Mouse (Mus musculus) erythroblast, embryonic 14.5 days (primary cell): ENCODE data around the gene Klk1b9. TPM values are rescaled to one million over a fixed set of nuclear protein-coding genes. Genes with fewer than 3 reads are reported as not detected.
"Not testable (repeated sequence)": the region's sequence is repeated elsewhere in the genome, so short reads cannot be mapped to it uniquely, and the experiment has no call there.

Experiments used
- H3K27me3 ChIP-seq: 2 replicates; pipeline ENCODE4 v1.6.1; 2012; ENCODE audit warnings: inconsistent platforms; ENCODE audit not compliant: control insufficient read depth
- H3K36me3 ChIP-seq: 2 replicates; pipeline ENCODE4 v1.6.1; 2012; ENCODE audit warnings: mild to moderate bottlenecking, inconsistent platforms; ENCODE audit not compliant: control insufficient read depth
- H3K4me1 ChIP-seq: 2 replicates; pipeline ENCODE4 v1.6.1; 2012; ENCODE audit warnings: inconsistent platforms; ENCODE audit not compliant: control insufficient read depth
- H3K4me3 ChIP-seq: replicated peaks from 2 replicates; pipeline ENCODE3; 2012; ENCODE audit warnings: moderate library complexity, mild to moderate bottlenecking, inconsistent platforms
- H3K9me3 ChIP-seq: 2 replicates; pipeline ENCODE4 v1.6.1; 2012; ENCODE audit warnings: low read length, inconsistent platforms, mixed read lengths; ENCODE audit not compliant: control insufficient read depth
- GATA1 ChIP-seq: IDR thresholded peaks from 2 replicates; pipeline ENCODE4 v1.6.1; 2012; ENCODE audit warnings: low read length, inconsistent platforms, mixed read lengths
- TAL1 ChIP-seq: IDR thresholded peaks from 3 replicates; pipeline ENCODE4 v1.6.1; 2012; ENCODE audit warnings: low read length, inconsistent platforms, mixed read lengths
- polyA plus RNA-seq: library from polyadenylated mRNA; stranded (reverse); fragments of >175 nt; gene quantifications from 2 replicates; pipeline ENCODE4 v1.2.3, GENCODE M21; 2012

Klk1b9 gene
- polyA plus RNA-seq, 1 experiment = not detected

DNA sequence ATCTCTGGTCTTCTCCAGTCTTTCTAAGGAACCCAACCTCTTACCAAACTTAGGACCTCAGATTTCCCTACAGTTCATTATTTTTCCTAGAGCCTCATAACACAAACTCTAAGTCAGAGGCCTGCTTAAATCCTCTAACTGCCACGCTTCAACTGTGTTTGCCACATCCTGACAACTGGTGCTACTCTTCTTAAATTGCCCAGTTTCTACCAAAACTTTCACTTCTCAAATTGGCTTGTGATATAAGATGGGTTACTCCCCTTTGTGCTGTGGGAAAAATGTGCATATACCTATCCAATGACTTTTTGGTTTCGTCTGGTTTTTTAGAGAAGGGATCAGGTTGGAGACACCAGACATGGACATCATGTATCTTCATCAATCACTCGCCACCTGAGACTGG is 8.8 kb upstream of the Klk1b9 start:
- Histone ChIP-seq H3K27me3 (no peaks in the 10 kb centered on the region), H3K4me3 (no peak overlapping the region), H3K9me3 (no peaks in the 10 kb centered on the region), H3K4me1 (no peaks in the 10 kb centered on the region), H3K36me3 (no peaks in the 10 kb centered on the region)
- TF ChIP-seq GATA1 (no peak), TAL1 (no peak)

DNA sequence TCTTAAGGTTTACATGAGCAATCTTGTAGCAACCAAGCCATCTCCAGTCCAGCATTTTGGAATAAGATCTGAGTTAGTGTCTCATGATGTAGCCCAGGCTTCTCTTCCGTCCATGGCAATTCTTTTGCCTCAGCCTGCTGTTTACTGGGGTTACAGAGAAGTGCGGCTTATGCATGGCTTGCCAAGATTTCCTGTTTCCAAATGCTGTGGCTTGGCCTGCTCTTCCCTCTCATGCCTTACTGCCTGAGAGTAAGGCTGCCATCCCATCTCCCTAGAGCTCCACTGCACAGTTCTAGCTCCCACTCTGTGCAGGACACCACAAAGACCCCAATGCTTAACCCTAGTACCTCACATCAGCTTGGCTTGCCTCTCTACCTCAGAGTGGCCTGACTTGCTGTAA is 8.2 kb upstream of the Klk1b9 start:
- Histone ChIP-seq H3K9me3 (no peaks in the 10 kb centered on the region), H3K27me3 (no peaks in the 10 kb centered on the region), H3K4me1 (no peaks in the 10 kb centered on the region), H3K4me3 (no peak overlapping the region), H3K36me3 (no peaks in the 10 kb centered on the region)
- TF ChIP-seq TAL1 = no peak
- no peak for TF ChIP-seq GATA1

DNA sequence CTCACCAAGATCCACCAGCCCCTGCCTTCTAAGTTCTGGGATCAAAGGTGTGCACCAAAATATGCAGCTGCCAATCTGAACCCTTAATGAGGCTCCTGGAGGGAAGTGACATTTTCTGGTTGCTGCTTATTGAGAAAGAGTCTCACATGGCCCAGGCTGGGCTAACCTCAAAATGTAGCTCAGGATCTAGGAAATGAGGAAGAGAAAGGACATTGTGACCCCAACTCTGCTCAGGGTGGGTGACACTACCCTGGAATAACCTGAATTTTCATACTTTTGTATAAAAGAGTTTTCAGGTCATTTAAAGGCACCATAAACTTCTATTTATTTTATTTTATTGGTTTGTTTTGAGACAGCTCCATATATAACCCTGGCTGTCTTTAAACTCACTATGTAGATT is 9.8 kb downstream of the Klk1b9 start:
- no peak overlapping the region for H3K4me3 ChIP-seq
- no peaks in the 10 kb centered on the region for H3K36me3 ChIP-seq
- H3K27me3 ChIP-seq = no peaks in the 10 kb centered on the region
- no peaks in the 10 kb centered on the region for H3K9me3 ChIP-seq
- TF ChIP-seq GATA1 (no peak), TAL1 (no peak)
- H3K4me1 ChIP-seq = no peaks in the 10 kb centered on the region

DNA sequence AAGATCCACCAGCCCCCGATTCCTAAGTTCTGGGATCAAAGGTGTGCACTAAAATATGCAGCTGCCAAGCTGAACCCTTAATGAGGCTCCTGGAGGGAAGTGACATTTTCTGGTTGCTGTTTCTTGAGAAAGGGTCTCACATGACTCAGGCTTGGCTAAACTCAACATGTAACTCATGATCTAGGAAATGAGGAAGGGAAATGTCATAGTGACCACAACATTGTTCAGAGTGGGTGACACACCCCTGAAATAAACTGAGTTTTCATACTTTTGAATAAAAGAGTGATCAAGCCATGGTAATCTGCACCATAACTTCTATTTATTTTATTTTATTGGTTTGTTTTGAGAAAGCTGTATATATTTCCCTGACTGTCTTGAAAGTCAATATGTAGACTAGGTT is 19.0 kb downstream of the Klk1b9 start:
- not testable (repeated sequence) for H3K4me3 ChIP-seq, H3K36me3 ChIP-seq, H3K4me1 ChIP-seq, H3K9me3 ChIP-seq, H3K27me3 ChIP-seq

DNA sequence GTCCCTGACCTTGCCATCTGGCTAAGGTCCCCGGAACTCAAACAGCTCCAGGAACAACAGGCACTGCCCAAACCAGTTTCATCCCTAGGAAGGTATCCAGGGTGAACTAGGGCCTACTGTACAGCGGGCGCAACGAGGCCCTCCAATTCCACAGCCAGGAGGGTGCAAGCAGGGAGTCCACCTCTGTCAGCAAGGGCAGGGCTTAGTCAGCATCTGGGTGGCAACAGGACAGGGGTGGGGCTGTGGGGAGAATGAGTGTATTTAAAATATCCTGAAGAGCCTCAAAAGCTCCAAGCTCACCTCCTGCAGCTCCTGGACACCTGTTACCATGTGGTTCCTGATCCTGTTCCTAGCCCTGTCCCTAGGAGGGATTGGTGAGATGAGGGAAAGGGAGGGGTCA is 19.7 kb downstream of the Klk1b9 start, which contains the start of gene Klk1b11:
Gene Klk1b11, plus strand, starts transcription at position 301 of the 400 bp plus-strand sequence.
- not testable (repeated sequence) for H3K4me3 ChIP-seq, H3K4me1 ChIP-seq, H3K27me3 ChIP-seq, H3K9me3 ChIP-seq, H3K36me3 ChIP-seq

DNA sequence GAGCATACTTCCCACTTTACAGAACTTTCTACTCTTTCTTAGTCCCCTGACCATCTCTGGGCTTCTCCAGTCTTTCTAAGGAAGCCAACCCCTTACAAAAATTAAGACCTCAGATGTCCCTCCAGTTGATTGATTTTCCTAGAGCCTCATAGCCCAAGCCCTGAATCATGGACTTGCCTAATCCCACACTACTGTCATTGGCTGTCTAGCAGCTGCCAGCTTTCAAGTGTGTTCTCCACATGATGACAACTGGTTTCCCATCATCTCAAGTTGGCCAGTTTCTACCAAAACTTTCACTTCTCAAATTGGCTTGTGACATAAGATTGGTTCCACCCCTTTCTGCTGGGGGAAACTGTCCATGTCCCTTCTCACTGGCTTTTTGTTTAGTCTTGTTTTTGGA is 29.0 kb downstream of the Klk1b9 start:
- TF ChIP-seq GATA1 = no peak
- TF ChIP-seq TAL1 = no peak
- Histone ChIP-seq H3K9me3 (no peaks in the 10 kb centered on the region), H3K4me3 (no peak overlapping the region), H3K4me1 (no peaks in the 10 kb centered on the region), H3K27me3 (no peaks in the 10 kb centered on the region), H3K36me3 (no peaks in the 10 kb centered on the region)

DNA sequence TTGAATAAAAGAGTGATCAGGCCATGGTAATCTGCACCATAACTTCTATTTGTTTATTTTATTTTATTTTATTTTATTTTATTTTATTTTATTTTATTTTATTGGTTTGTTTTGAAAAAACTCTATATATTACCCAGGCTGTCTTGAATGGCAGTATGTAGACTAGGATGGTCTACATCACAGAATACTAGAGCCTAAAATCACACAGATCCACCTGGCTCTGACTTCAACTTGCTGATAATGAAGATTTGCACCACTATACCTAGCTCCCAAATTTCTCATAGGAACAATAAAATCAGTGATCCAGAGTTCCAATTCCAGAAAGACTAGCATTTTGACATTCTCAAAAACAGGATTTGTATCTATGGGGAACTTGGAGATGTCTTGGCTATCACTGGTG is 36.0 kb downstream of the Klk1b9 start, which contains the start of gene Klk1b26:
Gene Klk1b26, plus strand, starts transcription at position 301 of the 400 bp plus-strand sequence.
- not testable (repeated sequence) for H3K9me3 ChIP-seq, H3K4me1 ChIP-seq, H3K36me3 ChIP-seq, H3K27me3 ChIP-seq, H3K4me3 ChIP-seq

DNA sequence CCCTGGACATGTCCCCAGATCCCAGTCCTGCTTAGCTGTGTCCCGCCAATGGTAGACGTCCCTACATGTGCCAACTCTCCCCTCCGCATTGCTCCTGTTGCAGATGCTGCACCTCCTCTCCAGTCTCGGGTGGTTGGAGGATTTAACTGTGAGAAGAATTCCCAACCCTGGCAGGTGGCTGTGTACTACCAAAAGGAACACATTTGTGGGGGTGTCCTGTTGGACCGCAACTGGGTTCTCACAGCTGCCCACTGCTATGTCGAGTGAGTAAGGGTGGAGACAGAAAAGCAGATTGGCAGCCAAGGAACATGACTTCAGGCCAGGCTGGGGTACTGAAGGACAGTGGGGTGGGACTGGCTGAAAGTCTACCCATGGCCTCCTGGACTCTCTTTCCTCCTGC is 38.8 kb downstream of the Klk1b9 start:
- not testable (repeated sequence) for H3K4me1 ChIP-seq, H3K9me3 ChIP-seq, H3K36me3 ChIP-seq, H3K4me3 ChIP-seq, H3K27me3 ChIP-seq

DNA sequence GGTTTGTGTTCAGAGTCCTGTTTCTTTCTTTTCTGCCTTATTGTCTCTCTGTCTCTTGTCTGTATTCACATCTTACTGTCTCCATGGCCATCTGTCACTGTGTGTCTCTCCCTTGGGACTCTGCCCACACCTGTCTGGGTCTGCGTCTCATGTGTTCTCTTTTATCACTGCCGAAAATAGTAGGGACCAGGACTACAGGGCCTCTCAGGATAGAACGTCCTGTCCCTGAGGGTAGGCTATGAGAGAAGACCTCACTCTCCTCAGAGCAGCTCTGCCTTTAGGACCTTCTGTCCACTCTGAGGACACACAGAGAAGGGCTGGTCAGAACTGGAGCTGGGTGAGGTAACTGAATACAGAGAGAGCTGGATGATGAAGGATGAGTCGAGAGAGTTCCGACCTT is 39.2 kb downstream of the Klk1b9 start:
- H3K4me1 ChIP-seq = no peaks in the 10 kb centered on the region
- H3K9me3 ChIP-seq = no peaks in the 10 kb centered on the region
- no peak overlapping the region for H3K4me3 ChIP-seq
- H3K27me3 ChIP-seq = no peaks in the 10 kb centered on the region
- TF ChIP-seq GATA1 = no peak
- no peak for TF ChIP-seq TAL1
- no peaks in the 10 kb centered on the region for H3K36me3 ChIP-seq

Other genes starting within 250 kb of the Klk1b9 start
- not detected in 2 replicates for gene Klk12, start 207.2 kb upstream of the Klk1b9 start, polyA plus RNA-seq
- not detected in 2 replicates for gene Klk11, start 201.5 kb upstream of the Klk1b9 start, polyA plus RNA-seq
- gene Klk10, start 195.0 kb upstream of the Klk1b9 start, polyA plus RNA-seq = not detected in 2 replicates
- gene Klk9, start 184.2 kb upstream of the Klk1b9 start, polyA plus RNA-seq = not detected in 2 replicates
- gene Klk8, start 178.5 kb upstream of the Klk1b9 start, polyA plus RNA-seq = 0.11 and 0.12 TPM in 2 replicates
- not detected in 2 replicates for gene Klk7, start 164.8 kb upstream of the Klk1b9 start, polyA plus RNA-seq
- not detected in 2 replicates for gene Klk6, start 151.6 kb upstream of the Klk1b9 start, polyA plus RNA-seq
- 0.05 TPM in 1 of 2 replicates, not detected in the other for gene Klk5, start 134.1 kb upstream of the Klk1b9 start, polyA plus RNA-seq
- not detected in 2 replicates for gene Klk4, start 94.9 kb upstream of the Klk1b9 start, polyA plus RNA-seq
- not detected in 2 replicates for gene Klk15, start 42.3 kb upstream of the Klk1b9 start, polyA plus RNA-seq
- not detected in 2 replicates for gene Klk1b8, start 25.4 kb upstream of the Klk1b9 start, polyA plus RNA-seq
- gene Klk1b1, start 9.3 kb upstream of the Klk1b9 start, polyA plus RNA-seq = not detected in 2 replicates
- gene Klk1b11, start 19.8 kb downstream of the Klk1b9 start, polyA plus RNA-seq = not detected in 2 replicates
- gene Klk1b26, start 36.1 kb downstream of the Klk1b9 start, polyA plus RNA-seq = not detected in 2 replicates
- not detected in 2 replicates for gene Klk1b27, start 76.2 kb downstream of the Klk1b9 start, polyA plus RNA-seq
- not detected in 2 replicates for gene Klk1b21, start 126.3 kb downstream of the Klk1b9 start, polyA plus RNA-seq
- gene Klk1b22, start 136.6 kb downstream of the Klk1b9 start, polyA plus RNA-seq = not detected in 2 replicates
- gene Klk1b16, start 160.7 kb downstream of the Klk1b9 start, polyA plus RNA-seq = not detected in 2 replicates
- gene Klk1b24, start 212.2 kb downstream of the Klk1b9 start, polyA plus RNA-seq = not detected in 2 replicates
- not detected in 2 replicates for gene Klk1b3, start 222.1 kb downstream of the Klk1b9 start, polyA plus RNA-seq
- not detected in 2 replicates for gene Klk1b4, start 231.4 kb downstream of the Klk1b9 start, polyA plus RNA-seq
- not detected in 2 replicates for gene Klk1b5, start 239.9 kb downstream of the Klk1b9 start, polyA plus RNA-seq
- gene Klk1, start 249.3 kb downstream of the Klk1b9 start, polyA plus RNA-seq = not detected in 2 replicates